Mouse (Mus musculus): ENCODE measurements around the gene Ndufaf1.
A peak's percentile ranks its signal among the peaks of the same experiment; 100 is the strongest.
"Not testable (repeated sequence)": the region's sequence is repeated elsewhere in the genome, so short reads cannot be mapped to it uniquely, and the experiment has no call there.

The Ndufaf1 gene

DNA sequence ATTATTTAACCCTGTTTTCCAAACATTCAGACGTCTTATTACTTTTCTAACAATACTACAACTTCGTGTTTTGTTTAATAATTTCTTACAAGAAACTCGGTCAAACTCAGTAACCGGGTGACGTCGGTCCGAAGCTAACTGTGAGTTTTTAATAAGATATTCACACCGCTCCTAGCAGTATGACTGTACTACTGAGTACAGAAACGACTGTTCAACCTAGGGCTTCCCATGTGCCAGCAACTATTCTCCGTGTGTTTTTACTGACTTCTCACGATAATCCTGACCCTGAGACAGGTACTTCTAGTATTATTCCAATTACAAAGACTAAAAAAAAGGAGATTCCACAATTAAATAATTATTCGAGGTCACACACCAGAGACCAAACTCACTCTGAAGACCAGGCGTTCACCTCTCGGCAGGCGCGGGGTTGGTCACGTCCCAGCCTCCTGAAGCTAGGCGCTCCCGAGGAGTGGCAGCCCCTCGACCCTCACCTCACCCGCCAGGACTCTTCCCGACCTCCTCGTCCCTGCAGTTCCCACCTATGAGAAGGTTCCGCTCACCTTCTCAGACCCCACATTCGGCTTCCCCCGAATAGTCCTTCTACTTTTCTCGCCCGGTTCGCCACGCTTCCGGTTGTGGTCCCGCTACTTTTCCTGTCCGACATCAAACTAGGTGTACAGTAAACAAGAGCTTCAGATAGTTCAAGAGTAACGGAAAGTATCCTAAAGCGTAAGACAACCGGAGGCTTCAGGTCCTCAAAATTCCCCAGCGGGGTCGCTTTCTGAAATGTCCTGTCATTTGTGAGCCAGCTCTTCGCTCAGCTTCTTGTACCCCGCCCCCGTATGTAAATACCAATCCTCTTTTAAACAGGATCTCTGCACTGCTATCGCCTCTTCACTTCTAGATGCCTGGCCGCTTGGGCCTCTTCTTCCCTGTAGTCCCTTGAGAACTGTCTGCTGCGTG is at the start of gene Ndufaf1:
Ndufaf1 (minus strand) TSS at position 608 of the 963 bp plus-strand sequence.
- DNase-seq (ENCODE audit: low spot score in 2 of 2): peak; percentile 69

DNA sequence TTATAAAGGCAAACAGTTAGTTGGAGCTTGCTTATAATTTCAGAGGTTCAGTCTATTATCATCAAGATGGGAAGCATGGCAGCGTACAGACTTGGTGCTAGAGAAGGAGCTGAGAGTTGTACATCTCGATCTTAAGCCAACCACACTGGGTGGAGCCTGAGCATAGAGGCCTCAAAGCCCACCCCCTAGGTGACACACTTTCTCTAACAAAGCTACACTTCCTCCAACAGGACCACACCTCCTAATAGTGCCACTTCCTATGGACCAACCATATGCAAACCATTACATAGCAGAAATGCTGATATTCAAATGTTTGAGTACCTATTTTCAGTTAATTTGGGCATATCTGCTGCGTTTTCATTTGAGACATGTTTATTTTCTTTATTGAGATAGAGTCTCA is 47.4 kb upstream of the Ndufaf1 start:
- no peak for DNase-seq (ENCODE audit: low spot score in 2 of 2)

DNA sequence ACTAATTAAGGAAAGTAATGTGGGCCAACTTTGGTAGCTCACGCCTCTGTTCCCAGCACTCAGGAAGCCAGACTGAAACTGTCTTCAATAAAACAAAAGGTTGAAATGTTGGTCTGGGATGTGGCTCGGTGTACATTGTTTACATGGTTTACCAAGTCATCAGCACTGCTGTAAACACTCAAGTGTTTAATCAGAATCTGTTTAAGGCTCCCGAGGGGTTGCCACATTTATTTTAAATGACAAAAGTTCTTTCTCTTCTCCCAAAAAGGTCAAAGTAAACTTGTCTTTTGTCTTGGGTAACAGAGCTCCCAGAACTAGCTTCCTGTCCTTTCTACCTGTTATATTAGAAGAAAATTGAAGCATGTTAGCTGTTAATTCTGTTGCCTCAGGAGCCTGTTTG is 45.0 kb upstream of the Ndufaf1 start:
- no peak for DNase-seq (ENCODE audit: low spot score in 2 of 2)

DNA sequence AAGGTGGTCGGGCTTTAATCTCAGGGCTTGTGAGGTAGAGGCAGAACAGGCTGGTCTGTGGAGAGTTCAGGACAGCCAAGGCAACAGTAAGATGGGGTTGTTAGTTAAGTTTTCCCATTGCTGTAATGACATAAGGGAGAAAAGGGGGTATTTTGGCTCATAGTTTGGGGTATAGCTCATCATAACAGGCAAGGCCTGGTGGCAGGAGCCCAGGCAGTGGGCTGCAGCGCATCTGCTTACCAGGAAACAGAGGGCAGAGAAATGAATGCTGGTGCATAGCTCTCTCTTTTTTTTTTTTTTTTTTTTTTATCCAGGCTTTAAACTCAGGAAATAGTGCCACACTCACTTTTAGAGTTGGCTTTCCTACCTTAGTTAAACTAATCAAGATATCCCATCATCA is 40.5 kb upstream of the Ndufaf1 start:
- no peak for DNase-seq (ENCODE audit: low spot score in 2 of 2)

DNA sequence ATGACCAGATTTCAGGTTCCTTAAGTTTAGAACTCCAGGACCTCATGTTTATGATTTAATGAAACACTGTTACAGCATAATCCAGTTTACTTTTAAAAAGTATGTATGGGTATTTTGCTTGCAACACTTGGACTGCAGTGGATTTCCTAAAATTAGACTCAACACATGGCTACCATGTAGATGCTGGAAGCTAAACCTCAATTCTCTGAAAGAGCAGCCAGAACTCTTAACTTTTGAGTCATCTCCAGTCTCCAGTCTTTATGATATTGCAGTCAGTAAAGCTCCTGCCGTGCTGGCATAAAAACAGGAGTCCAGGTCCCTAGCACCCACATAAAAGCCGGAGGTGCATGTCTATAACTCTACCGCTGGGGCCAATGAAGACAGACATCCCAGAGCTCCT is 37.3 kb upstream of the Ndufaf1 start:
- DNase-seq (ENCODE audit: low spot score in 2 of 2): no peak

DNA sequence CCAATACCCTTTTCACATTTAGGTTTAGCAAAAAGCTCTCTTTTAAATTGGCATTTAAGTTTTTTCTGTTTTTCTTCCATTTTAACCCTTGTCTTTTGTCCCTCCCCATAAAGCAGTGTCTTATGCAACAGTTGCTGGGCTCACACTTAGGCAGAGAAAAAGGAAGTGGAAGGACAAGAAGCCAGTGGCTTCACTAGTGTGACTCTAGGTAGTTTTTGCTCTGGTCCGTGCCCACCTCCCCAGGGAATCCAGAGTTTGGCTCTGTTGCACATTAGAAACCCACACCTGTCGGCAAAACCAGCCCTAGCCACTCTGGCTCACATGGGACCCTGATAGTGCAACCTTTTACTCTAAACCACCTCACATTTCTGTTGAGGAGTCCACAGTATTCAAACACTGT is 35.8 kb upstream of the Ndufaf1 start:
- DNase-seq (ENCODE audit: low spot score in 2 of 2): no peak

DNA sequence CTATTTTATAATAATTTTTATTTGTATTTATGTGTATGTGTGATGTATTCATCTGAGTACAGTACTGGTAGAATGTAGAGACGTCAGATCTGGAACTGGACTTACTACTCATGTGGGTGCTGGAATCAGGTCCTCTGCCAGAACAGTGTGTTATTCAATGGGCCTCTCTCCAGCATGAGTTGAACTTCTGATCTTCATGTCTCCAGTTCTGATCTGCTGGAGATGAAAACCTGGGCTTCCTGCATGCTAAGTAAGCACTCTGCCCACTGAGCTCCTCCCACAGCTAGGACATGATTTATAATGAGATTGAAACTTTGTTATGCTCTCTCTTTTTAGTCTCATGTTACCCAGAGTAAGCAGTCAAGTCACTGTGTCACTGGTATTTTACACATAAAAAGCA is 33.5 kb upstream of the Ndufaf1 start:
- DNase-seq (ENCODE audit: low spot score in 2 of 2): no peak

DNA sequence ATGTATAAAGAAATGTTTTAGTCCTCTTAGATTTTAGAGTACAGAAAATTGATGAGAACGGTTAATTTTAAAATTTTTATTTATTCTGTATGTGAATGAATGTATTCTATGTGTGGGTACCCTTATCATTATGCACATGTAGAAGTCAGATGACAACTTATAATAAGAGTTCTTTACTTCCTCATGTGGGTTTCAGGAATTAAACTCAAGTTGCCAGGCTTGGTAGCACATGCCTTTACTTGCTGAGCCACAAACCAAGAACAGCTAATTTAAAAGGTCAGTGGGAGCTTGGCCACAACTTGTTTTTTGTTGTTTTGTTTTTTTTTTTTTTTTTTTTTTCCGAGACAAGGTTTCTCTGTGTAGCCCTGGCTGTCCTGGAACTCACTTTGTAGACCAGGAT is 32.2 kb upstream of the Ndufaf1 start:
- DNase-seq (ENCODE audit: low spot score in 2 of 2): no peak

DNA sequence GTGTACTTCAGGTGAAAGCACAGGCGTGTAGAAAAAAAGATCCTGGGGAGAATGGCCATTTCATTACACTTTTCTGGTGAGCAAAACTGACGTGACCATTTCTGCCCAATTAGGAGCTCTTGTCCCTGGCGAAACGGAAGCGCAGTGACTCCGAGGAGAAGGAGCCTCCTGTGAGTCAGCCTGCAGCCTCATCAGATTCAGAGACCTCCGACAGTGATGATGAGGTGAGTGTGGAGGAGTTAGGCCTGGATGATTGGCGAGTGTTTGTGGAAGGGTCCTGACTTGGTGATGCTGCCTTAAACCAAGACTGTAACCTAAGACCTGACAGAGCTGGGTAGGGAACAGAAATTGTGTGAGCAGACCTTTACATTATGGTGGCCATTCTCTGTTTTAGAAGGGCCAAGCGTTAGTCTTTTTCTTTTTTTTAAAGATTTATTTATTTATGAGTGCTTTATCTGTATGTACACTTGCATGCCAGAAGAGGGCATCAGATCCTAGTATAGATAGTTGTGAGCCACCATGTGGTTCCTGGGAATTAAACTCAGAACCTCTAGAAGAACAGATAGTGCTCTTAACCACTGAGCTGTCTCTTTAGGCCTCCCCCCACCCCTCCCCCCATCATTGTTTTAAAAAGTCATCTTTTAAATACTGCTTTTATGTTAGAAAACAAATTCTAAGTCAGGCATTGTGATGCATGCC is 29.5 kb upstream of the Ndufaf1 start:
- no peak for DNase-seq (ENCODE audit: low spot score in 2 of 2)

DNA sequence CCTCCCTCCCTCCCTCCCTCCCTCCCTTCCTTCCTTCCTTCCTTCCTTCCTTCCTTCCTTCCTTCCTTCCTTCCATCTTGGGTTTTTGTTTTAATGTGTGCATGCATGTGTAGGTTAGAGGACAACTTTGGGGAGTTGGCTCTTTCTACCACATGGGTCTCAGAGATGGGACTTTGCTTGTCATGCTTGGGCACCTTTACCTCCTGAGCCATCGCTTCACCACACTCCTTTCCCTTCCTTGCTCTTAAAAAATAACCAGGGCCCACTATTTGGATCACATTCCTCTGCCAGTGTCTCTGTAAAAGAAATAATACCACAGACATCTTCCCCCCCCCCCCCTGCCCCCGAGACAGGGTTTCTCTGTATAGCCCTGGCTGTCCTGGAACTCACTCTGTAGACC is 21.1 kb upstream of the Ndufaf1 start:
- DNase-seq (ENCODE audit: low spot score in 2 of 2): no peak

DNA sequence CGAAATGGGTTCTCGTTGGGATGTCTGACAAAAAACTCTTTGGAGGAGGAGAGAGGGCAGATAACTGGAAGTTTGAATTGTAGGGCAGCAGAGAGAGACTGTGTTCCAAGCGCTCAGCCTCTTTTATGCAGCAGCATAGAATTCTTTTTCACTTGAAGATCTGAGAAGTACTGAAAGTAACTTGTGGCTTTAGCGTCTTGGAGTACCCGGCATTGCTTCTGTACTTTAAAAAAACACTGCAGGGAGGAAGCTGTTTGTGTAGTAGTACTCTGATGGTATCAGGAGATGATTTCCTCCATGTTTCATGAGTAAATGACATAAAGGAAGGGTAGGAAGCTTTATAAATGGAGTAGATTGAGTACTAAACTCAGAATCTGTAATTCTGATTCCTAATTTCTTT is 13.2 kb upstream of the Ndufaf1 start:
- DNase-seq (ENCODE audit: low spot score in 2 of 2): no peak

DNA sequence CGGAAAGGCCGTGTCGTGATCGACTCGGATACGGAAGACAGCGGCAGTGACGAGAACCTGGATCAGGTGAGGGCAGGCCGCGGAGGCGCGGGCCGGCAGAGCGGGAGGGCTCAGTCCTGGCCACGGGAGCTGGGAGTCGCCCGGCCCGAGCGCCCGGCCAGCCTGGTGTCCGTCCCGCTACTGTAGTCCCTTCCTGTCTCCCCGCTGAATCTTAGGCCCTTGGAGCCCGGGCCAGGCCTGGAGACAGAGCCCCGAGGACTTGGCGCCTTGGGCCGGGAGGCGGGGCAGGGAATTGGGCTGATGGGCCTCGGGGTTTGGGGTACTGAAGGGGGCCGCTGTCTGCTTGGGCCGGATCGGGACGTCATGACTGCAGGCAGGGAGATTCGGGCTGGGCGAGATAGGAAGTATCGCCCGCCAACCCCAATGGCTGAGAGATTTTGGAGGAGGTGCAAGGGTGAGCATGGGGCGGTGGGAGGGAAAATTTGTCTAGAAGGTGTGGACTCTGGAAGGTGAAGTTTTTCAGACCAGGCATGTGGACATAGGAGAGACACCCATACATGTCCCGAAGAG is 12.7 kb upstream of the Ndufaf1 start:
- no peak for DNase-seq (ENCODE audit: low spot score in 2 of 2)

DNA sequence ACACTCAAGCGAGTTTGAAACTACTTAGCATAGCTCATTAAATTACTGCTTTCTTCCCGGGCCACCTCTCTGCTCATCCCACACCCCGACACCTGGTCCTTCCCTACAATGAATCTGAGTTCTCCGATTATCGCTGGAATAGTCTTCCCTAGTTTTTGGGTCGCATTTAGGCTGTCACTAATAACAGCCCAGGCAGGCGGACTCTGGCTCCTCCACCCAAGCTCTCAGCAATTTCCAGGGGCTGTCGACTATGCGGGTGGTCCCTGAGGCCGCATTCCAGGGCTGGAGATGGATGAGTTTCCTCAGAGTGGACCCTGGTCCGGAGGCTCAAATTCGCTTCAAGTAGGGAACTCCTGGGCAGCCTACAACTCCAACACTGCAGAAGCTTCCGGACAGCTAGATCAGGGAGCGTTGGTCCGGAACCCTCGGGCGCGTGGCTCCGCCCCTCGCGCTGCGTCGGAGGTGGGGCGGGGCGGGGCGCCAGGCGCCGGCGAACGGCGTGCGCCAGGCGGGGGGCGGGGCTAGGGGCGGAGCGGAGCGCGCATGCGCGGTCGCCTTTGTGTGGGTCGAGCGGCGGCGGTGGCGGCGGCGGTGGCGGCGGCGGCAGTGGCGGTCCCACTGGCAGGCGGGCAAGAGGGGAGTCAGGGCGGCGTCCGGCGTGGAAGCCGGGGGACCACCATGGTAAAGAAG is 12.0 kb upstream of the Ndufaf1 start, which contains the start of gene Rtf1:
Rtf1 (plus strand) TSS at position 544 of the 690 bp plus-strand sequence.
- DNase-seq (ENCODE audit: low spot score in 2 of 2): peak; percentile 81 to 88

DNA sequence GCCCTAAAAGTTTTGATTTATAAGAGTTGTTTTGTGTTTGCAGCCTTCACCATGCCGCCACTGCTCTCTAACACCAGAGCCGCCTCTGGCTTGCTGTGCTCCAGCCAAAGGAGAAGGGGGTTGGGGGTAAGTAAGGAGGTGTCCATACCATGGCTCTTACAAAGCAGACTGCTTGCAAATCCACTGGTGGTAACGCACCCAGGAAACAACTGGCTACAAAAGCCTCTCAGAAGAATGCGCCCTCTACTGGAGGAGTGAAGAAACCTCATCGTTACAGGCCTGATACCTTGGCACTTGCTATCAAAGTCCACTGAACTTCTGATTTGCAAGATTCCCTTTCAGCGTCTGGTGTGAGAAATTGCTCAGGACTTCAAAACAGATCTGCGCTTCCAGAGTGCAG is 6.4 kb upstream of the Ndufaf1 start:
- no peak for DNase-seq (ENCODE audit: low spot score in 2 of 2)

DNA sequence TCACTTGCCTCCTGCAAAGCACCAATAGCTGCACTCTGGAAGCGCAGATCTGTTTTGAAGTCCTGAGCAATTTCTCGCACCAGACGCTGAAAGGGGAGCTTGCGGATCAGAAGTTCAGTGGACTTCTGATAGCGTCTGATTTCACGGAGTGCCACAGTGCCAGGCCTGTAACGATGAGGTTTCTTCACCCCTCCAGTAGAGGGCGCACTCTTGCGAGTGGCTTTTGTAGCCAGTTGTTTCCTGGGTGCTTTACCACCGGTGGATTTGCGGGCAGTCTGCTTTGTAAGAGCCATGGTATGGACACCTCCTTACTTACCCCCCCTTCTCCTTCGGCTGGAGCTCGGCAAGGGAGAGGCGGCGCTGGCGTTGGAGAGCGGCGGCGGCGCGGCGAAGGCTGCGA is 3.1 kb upstream of the Ndufaf1 start:
- not testable (repeated sequence) for DNase-seq (ENCODE audit: low spot score in 2 of 2)

DNA sequence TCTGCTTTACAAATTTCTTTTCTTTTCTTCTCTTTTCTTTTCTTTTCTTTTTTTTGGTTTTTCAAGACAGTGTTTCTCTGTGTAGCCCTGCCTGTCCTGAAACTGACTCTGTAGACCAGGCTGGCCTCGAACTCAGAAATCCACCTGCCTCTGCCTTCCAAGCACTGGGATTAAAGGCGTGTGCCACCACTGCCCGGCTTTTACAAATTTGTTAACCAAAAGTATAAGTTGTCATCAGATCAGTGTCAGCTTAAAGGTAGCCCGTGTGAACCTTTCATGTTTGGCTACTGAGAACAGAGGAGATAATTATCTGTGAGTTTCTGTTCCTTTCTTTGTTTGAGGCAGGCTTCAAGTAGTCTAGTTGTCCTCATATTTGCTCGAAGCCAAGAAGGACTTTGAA is 18.4 kb downstream of the Ndufaf1 start:
- DNase-seq (ENCODE audit: low spot score in 2 of 2): no peak

DNA sequence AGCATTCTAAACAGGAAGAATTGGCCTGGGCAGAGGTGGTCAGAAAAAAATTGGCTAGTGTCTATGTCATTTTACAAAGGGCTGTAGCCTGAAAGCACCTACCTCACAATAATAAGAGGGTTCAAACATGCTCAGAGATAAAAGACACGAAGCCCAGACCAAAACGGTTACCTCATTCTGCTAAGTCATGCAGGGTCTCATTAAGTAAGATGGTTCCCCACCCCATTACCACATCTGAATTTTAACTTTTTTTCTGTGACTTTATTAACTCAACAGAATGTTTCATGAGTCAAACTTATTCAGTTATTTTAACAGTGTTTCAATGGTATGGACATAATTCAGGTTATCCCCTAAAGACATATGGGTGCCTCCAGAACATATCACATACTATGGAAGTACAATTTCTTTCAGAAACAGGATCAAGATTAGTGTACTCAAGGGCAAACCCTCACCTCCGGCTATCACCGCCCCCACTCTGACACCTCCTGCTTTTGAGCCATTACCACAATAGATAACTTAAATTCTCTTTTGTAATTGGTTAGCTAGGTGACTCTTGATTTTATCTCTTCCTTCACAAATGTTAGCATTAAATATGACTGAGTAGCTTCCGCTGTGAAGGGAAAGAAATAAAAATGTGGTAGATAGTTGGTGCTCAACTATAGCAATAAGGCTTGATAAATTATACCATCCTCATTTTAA is 21.3 kb downstream of the Ndufaf1 start:
- DNase-seq (ENCODE audit: low spot score in 2 of 2): no peak

DNA sequence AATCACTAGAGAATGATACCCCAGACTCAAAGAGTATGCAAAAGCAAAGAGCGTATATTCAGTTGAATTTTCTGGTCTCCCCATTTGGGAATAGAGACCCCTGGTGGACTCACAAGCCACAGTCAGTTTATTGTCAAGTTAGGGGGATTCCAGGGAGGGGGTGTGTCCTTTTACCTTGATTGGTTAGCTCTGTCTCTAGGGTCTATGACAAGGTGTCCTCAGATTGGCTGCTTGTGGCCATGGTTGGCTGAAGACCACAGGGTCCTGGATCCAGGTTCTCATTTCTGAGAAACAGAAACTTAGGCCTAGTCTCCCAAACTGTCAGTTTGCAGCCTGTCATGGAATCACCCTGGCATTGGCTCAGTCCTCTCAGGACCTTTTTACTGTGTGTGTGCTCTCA is 25.8 kb downstream of the Ndufaf1 start:
- no peak for DNase-seq (ENCODE audit: low spot score in 2 of 2)

DNA sequence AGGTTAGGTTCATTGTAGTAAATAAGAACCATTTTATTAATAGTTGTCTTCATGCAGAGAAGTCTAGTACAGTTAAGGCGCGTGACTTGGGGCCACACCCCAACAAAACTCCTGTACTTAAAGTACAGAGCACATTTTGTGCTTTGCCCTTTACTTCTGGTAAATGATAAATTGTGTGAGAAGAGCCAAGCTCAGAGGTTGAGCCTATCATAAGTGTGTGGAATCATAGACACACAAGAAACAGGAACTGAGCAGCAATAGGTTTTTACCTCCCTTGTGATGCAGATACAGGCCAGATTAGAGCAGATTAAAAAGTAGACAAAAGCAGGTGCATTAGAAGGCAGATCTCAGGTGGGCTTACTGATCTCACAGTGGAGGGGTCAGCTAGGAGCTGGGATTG is 41.3 kb downstream of the Ndufaf1 start:
- no peak for DNase-seq (ENCODE audit: low spot score in 2 of 2)

DNA sequence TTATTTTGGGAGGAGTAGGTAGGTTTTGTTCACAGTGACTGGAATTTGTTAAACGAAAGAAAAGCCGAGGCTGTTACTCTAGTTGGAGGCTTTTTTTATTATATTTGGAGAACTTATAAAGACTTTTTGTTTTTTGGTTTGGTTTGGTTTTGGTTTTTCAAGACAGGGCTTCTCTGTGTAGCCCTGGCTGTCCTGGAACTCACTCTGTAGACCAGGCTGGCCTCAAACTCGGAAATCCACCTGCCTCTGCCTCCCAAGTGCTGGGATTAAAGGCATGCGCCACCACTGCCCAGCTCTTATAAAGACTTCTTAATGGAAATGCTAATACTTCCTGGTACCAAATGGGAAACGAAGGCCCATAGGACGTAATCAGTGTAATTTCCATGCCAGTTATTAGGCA is 43.6 kb downstream of the Ndufaf1 start:
- DNase-seq (ENCODE audit: low spot score in 2 of 2): not testable (repeated sequence)

DNA sequence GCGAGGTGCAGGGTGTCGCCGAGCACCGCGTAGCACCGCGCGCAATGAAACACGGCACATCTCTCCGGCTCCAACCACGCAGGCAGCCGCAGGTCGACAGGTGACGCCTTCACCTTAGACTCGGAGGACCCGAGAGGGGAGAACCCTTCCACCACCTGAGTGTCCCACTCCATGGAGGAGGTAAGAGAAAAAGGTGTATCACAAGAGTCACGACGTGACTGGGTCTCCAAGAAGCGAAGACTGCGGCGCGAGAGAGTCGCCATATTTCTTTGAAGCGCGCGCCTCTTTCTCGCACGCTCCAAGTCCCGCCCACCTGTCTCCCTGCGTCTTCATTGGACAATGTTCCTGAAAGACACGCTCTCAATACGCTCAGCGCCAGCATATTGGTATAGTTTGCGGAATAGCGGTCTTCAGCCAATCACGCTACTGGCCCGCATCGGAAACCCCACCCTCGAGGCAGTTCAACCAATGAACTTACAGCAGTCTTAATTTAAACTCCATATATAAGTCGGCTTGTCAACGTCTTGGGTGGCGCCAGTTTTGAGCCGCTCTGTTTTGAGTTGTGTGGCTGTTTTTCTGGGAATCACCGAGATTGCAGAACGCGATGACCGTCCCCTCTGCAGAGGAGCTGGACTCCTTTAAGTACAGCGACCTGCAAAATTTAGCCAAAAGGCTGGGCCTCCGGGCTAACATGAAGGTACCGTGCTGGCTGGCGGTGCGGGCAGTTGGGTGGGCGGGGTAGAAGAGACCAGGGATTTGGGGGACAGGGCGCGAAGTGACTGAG is 44.2 kb downstream of the Ndufaf1 start, which contains the start of the genes Nusap1 and Oip5:
Nusap1 (plus strand) TSS at position 100 of the 784 bp plus-strand sequence.
Oip5 (minus strand) TSS at position 271 of the 784 bp plus-strand sequence.
- DNase-seq (ENCODE audit: low spot score in 2 of 2): peak; percentile 93
